Mouse (Mus musculus): ENCODE measurements around the gene Zfp598. TPM values are rescaled to one million over a fixed set of nuclear protein-coding genes. Genes with fewer than 3 reads are reported as not detected.
"Not testable (repeated sequence)": the region's sequence is repeated elsewhere in the genome, so short reads cannot be mapped to it uniquely, and the experiment has no call there.

Gene Zfp598
- polyA plus RNA-seq, 1 experiment from 2014 or later, result 18.1 TPM

DNA sequence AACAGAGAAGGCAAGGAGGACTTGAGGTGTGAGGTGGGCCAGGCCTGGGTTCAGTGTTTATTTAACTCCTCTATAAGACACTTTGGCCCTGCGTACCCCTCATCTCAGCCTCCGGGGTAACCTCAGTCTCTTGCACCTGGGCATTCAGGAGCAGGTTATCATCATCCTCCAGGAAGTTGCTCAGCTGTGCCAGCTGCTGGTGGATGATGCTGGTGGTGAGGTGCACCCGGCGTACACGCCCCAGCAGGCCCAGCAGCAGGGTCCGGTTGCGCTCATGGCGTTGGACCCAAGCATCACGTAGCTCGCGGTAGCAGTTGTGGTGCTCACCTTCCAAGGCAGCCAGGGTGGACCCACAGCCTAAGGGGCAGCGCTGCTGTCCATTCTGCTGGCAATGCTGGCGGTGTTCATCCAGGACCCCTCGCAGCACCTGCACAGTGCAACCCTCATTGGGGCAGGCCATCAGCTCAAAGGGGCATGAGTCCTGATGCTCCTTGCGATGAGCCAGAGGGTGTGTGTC, 46.7 kb downstream of the Zfp598 start:
- Histone ChIP-seq H3K36me3 (ENCODE audit: insufficient read depth, low read length) (0 out of 2 replicates have a peak, but pooled peaks cover 7% of the 10 kb centered on the region), H3K9ac (ENCODE audit: low read depth, low read length) (no peak overlapping the region), H3K9me3 (replicated peaks; ENCODE audit: low read length) (no peaks in the 10 kb centered on the region), H3K4me2 (ENCODE audit: low read length) (no peak overlapping the region), H3K27me3 (ENCODE audit: insufficient read depth, low read length) (no peaks in the 10 kb centered on the region), H3K4me1 (replicated peaks; ENCODE audit: insufficient read depth, low read length) (peaks cover under 1% of the 10 kb centered on the region), H3K27ac (peak overlapping the region; percentile 65; the same call in 1 of the 2 replicates), H3K4me3 (replicated peaks; ENCODE audit: low read depth, low read length) (no peak overlapping the region)
- DNase-seq (ENCODE audit: low spot score), result no peak
- TF ChIP-seq CTCF (IDR thresholded peaks at IDR 0.05; ENCODE audit: low read depth), result no peak
- WGBS, result 93% methylated on average over 15 of the region's 15 CpGs
- no peak for ATAC-seq (replicated peaks; ENCODE audit: low FRiP score, low read depth)

DNA sequence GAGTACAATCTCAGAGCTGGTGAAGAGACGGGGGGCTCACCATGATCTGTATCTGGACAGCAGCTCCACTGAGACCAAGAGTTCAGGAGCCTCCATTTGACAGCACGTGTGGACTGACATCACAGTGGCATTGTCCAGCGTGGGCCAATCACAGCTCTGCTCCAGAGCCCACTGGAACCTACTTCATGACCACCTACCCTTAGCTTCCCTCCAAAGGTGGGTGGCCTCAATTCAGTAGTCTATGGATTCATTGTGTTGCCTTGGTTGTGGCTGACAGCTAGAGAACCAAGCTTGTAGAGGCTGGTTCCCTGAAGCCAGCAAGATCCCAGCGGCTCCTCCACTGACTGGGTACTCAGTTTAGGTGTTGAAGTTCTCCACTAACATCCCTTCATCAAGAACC, 48.5 kb downstream of the Zfp598 start, which contains the start of the genes Rnf151 and Rps2:
Gene Rnf151, minus strand, starts transcription at position 121 of the 400 bp plus-strand sequence.
Gene Rps2, plus strand, starts transcription at position 174 of the 400 bp plus-strand sequence.
- no peak for TF ChIP-seq CTCF (IDR thresholded peaks at IDR 0.05; ENCODE audit: low read depth)
- H3K9me3 ChIP-seq (replicated peaks; ENCODE audit: low read length), result no peaks in the 10 kb centered on the region
- WGBS, result 75% methylated on average over 4 of the region's 4 CpGs
- peak within 1 kb of the TSS; percentile 94 for H3K9ac ChIP-seq (ENCODE audit: low read depth, low read length)
- peaks cover 8% of the 10 kb centered on the region for H3K4me1 ChIP-seq (replicated peaks; ENCODE audit: insufficient read depth, low read length)
- ATAC-seq (replicated peaks; ENCODE audit: low FRiP score, low read depth) (no peak), DNase-seq (ENCODE audit: low spot score) (no peak)
- peak within 1 kb of the TSS; percentile 82; the same call in 1 of the 2 replicates for H3K4me3 ChIP-seq (replicated peaks; ENCODE audit: low read depth, low read length)
- no peak within 1 kb of the TSS for H3K27ac ChIP-seq
- H3K4me2 ChIP-seq (ENCODE audit: low read length), result peak within 1 kb of the TSS; percentile 58
- H3K36me3 ChIP-seq (ENCODE audit: insufficient read depth, low read length), result peaks cover 21% of the 10 kb centered on the region; the same call in 1 of the 2 replicates
- no peaks in the 10 kb centered on the region for H3K27me3 ChIP-seq (ENCODE audit: insufficient read depth, low read length)

DNA sequence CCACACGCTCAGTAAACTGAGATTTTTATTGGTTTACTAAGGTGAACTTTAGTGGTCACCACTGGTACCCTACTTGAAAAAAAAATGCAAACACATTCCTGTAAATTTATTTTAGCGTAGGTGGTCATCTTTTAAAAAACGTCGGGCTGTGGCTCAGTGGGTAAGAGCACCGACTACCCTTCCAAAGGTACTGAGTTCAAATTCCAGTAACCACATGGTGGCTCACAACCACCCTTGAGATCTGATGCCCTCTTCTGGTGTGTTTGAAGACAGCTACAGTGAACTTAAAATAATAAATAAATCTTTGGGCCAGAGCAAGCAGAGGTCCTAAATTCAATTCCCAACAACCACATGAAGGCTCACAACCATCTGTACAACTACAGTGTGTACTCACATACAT, 49.5 kb downstream of the Zfp598 start:
- H3K4me1 ChIP-seq (replicated peaks; ENCODE audit: insufficient read depth, low read length); H3K9me3 ChIP-seq (replicated peaks; ENCODE audit: low read length); H3K27me3 ChIP-seq (ENCODE audit: insufficient read depth, low read length); ATAC-seq (replicated peaks; ENCODE audit: low FRiP score, low read depth); H3K27ac ChIP-seq; DNase-seq (ENCODE audit: low spot score): not testable (repeated sequence)
- Histone ChIP-seq H3K4me2 (ENCODE audit: low read length) (peak overlapping the region; percentile 58), H3K9ac (ENCODE audit: low read depth, low read length) (peak overlapping the region; percentile 94), H3K4me3 (replicated peaks; ENCODE audit: low read depth, low read length) (peak overlapping the region; percentile 82), H3K36me3 (ENCODE audit: insufficient read depth, low read length) (peaks cover 21% of the 10 kb centered on the region; the same call in 1 of the 2 replicates)
- TF ChIP-seq CTCF (IDR thresholded peaks at IDR 0.05; ENCODE audit: low read depth), result peak; percentile 36; the same call in 1 of the 2 replicates
- 55% methylated on average over 5 of the region's 5 CpGs for WGBS

DNA sequence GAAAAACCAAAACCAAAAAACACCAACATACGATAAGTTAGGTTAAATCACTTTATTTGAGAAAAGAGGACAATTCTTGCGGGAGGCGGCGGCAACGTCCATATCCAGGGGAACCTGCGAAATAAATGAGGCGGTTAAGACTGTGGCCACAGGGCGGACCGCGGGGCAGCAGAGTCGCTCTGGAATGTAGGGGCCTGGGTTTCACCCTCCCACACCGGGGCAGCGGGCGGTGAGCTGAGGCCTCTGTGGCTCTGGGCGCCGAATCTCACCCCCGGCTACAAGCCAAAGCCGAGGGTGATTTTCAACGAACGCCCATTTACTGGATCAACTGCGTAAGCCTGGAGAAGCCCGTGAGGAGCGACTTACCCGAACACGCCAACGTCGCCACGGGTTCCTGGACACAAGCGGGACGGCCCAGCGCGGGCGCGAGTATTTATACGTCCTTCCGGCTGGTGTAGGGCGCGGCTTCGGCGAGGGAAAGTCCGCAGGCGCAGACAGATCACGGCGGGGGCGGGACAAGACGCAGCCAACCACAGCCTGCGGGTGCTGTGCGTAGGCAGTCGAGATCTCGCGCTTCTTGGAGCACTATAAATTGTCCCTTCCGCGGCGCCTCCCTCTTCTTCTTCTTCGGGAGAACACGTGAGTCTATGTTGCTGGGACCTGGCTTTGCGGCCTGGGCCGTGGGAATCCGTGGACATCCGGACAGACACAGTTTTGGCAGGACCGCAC, 50.2 kb downstream of the Zfp598 start:
- H3K9me3 ChIP-seq (replicated peaks; ENCODE audit: low read length), result no peaks in the 10 kb centered on the region
- H3K9ac ChIP-seq (ENCODE audit: low read depth, low read length), result peak overlapping the region; percentile 94
- ATAC-seq (replicated peaks; ENCODE audit: low FRiP score, low read depth) (peak; percentile 97), DNase-seq (ENCODE audit: low spot score) (peak; percentile 99)
- H3K4me1 ChIP-seq (replicated peaks; ENCODE audit: insufficient read depth, low read length), result peaks cover 8% of the 10 kb centered on the region
- no peak for TF ChIP-seq CTCF (IDR thresholded peaks at IDR 0.05; ENCODE audit: low read depth)
- H3K4me3 ChIP-seq (replicated peaks; ENCODE audit: low read depth, low read length), result peak overlapping the region; percentile 82
- H3K27me3 ChIP-seq (ENCODE audit: insufficient read depth, low read length), result no peaks in the 10 kb centered on the region
- peak overlapping the region; percentile 75 for H3K4me2 ChIP-seq (ENCODE audit: low read length)
- under 1% methylated on average over 61 of the region's 61 CpGs for WGBS
- peaks cover 21% of the 10 kb centered on the region; the same call in 1 of the 2 replicates for H3K36me3 ChIP-seq (ENCODE audit: insufficient read depth, low read length)
- H3K27ac ChIP-seq, result peak overlapping the region; percentile 95

DNA sequence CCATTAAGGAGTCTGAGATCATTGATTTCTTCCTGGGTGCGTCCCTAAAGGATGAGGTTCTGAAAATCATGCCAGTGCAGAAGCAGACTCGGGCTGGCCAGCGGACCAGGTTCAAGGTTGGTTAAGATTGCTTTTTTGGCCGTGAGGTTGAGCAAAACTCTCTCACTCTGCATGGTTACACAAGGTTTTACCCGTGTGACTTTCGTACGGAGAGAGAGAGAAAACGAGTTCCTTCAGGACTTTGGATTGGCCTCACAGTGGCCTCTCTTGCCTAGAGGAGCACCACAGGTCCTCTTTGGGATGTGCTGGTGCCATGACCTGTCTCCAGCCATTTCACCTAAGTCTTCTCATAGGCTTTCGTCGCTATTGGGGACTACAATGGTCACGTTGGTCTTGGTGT, 51.1 kb downstream of the Zfp598 start:
- 0% methylated on average over 10 of the region's 11 CpGs for WGBS
- not testable (repeated sequence) for H3K9me3 ChIP-seq (replicated peaks; ENCODE audit: low read length); DNase-seq (ENCODE audit: low spot score); ATAC-seq (replicated peaks; ENCODE audit: low FRiP score, low read depth); H3K4me1 ChIP-seq (replicated peaks; ENCODE audit: insufficient read depth, low read length); H3K27me3 ChIP-seq (ENCODE audit: insufficient read depth, low read length)
- Histone ChIP-seq H3K4me3 (replicated peaks; ENCODE audit: low read depth, low read length) (peak overlapping the region; percentile 82), H3K36me3 (ENCODE audit: insufficient read depth, low read length) (peaks cover 21% of the 10 kb centered on the region; the same call in 1 of the 2 replicates), H3K4me2 (ENCODE audit: low read length) (peak overlapping the region; percentile 75), H3K27ac (peak overlapping the region; percentile 95), H3K9ac (ENCODE audit: low read depth, low read length) (peak overlapping the region; percentile 94)

DNA sequence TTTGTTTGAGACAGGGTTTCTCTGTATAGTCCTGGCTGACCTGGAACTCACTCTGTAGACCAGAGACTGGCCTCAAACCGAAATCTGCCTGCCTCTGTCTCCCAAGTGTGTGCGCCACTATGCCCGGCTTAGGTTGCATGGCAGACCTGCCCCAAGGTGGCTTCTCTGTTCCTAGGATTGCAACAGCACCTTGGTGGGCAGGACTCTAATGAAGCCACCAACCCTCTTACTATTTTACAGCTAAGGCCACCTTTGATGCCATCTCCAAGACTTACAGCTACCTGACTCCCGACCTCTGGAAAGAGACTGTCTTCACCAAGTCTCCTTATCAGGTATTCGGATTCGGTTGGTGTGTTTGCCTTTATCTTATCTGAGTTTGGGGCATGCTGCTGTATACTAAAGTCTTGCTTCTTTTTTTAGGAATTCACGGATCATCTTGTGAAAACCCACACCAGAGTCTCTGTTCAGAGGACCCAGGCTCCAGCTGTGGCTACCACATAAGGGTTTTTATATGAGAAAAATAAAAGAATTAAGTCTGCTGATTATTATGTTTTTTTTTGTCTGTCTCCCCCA, 52.0 kb downstream of the Zfp598 start:
- ATAC-seq (replicated peaks; ENCODE audit: low FRiP score, low read depth); H3K27me3 ChIP-seq (ENCODE audit: insufficient read depth, low read length); DNase-seq (ENCODE audit: low spot score); H3K4me1 ChIP-seq (replicated peaks; ENCODE audit: insufficient read depth, low read length); H3K9me3 ChIP-seq (replicated peaks; ENCODE audit: low read length): not testable (repeated sequence)
- 44% methylated on average over 7 of the region's 7 CpGs for WGBS
- peak overlapping the region; percentile 57; the same call in 1 of the 2 replicates for H3K9ac ChIP-seq (ENCODE audit: low read depth, low read length)
- H3K27ac ChIP-seq, result 0 out of 2 replicates have a peak overlapping the region, but pooled peaks have one; percentile 25
- peak overlapping the region; percentile 82 for H3K4me3 ChIP-seq (replicated peaks; ENCODE audit: low read depth, low read length)
- peak overlapping the region; percentile 90 for H3K4me2 ChIP-seq (ENCODE audit: low read length)
- peaks cover 17% of the 10 kb centered on the region; the same call in 1 of the 2 replicates for H3K36me3 ChIP-seq (ENCODE audit: insufficient read depth, low read length)
